Mouse (Mus musculus): Measurements from ENCODE around the gene Heatr5a.

Gene Heatr5a

DNA sequence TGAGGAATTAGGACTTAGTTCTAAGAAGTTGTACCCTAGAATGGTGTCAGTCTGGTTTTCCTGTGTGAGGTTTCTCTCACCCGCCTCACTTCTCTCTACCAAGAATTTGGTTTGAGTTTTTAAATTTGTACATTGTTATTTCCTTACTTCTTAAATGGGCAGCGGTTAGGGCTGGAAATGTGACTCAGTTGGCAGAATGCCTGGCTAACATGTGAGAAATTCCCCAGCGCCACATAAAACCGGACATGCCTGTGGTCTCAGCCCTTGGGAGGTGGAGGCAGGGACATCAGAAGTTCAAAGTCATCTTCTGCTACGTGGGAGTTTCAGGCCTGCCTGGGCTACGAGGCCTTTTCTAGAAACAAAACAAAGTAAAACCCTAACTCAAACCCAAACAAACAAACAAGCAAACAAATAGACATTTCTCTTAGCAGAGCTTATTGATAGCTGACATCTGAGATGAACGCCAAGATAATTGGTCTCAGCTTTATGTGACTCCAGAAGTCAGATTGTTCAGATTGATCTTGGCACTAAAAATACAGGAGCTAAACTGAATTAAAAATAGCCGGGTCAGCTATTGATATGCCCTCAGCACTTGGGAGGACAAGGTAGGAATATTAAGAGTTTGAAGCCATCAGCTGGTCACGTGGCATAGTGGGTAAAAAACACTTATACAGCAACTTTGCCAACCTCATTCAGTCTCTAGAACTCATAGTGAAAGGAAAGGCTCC is 123.0 kb downstream of the Heatr5a start:
- DNase-seq (ENCODE audit: low spot score in 2 of 2), result no peak

DNA sequence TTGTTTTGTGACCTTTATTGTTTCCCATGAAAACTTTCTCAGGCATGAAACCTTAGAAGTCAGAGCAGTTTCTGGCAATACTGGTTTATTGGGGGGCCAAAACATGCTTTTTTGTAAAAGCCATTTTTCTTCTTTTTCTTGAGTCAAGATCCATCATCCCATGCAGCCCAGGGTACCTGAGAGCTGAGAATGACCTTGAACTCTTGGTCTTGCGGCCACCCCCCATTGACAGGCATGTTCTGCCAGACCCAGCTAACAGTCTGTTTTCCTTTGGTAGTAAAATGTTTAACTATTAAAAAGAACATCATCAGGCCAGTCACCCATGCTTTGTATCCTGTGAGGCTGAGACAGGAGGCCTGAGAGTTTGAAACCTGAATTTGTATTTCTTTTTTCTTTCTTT is 125.9 kb downstream of the Heatr5a start:
- DNase-seq (ENCODE audit: low spot score in 2 of 2), result no peak

GRCm38 (mm10) chr12:51844771-51845256 is 126.3 kb downstream of the Heatr5a start:
- peak; percentile 83 to 87 for DNase-seq (ENCODE audit: low spot score in 2 of 2)

GRCm38 (mm10) chr12:51843576-51844520 is 127.3 kb downstream of the Heatr5a start:
- no peak for DNase-seq (ENCODE audit: low spot score in 2 of 2)

DNA sequence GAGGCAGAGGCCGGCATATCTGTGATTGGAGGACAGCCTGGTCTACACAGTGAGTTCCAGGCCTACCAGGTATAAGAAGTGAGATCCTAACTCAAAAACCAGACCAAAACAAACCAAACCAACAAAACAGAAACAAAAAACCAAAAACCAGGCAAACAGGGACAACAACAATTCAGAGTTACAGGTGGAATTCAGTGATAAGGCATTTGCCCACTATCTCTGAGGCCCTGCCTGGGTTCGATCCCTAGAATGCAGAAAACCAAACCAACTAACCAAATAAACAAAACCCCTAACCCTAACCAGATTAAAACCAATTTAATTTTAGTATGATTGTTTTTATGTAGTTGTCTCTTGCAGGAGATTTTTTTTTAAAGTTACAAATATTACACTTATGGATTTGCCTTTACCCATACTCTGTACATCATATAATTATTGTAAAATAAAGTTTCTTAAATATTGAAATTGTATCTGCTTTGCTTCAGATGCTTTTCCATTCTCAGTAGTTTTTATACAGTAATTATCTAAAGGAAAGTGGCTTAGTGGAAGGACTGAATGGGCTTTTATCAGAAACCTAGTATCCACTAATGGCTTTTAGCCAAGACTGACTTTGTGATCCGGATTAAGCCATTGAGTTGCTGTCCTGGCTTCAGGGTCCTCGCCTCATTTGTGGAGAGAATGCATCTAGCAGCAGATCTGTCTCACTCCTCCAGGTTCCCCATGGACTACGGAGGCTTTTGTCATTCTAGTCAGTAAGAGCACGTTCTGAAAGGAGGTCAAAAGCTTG is 128.8 kb downstream of the Heatr5a start:
- no peak for DNase-seq (ENCODE audit: low spot score in 2 of 2)

GRCm38 (mm10) chr12:51839856-51840255 is 131.3 kb downstream of the Heatr5a start:
- no peak for DNase-seq (ENCODE audit: low spot score in 2 of 2)

- DNase-seq (ENCODE audit: low spot score in 2 of 2), result no peak
These were observed 135.9 kb downstream of the Heatr5a start for GRCm38 (mm10) chr12:51835219-51835618.

DNA sequence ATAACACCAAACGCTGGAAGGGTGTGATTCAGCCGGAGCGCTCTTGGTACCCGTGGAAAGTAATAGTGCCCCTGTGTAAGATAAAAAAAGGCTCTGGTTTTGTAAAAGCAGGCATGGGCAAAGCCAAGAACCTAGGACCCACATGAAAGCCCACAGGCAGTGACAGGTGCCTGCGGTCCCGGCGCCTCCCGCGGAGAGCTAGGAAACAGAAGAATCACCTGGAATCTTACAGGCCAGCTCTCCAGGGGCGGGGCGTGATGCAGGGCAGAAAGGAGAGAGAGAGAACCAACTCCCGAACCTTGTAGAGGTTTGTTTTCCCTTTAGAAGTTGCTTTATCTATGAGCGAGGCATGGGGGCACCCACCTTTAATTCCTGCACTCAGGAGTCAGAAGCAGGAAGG is 139.2 kb downstream of the Heatr5a start:
- DNase-seq (ENCODE audit: low spot score in 2 of 2), result no peak

- DNase-seq (ENCODE audit: low spot score in 2 of 2), result no peak
These were observed 139.8 kb downstream of the Heatr5a start for GRCm38 (mm10) chr12:51831296-51831695.

GRCm38 (mm10) chr12:51830671-51831070 is 140.4 kb downstream of the Heatr5a start:
- no peak for DNase-seq (ENCODE audit: low spot score in 2 of 2)

DNA sequence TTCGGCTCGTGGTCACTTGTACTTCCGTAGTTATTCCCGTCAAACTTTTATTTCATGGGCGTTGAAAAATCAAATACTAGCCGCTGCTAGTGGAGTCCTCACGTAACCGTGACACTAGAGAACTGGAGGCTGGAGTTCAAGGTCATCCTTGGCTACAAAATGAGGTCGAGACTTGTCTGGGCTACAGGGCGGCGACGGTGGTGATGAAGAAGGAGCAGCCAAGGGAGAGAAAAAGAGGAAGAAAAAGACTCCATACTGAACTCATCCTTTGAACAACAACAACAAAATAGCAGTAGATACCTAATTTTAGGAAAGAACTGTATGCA is 141.1 kb downstream of the Heatr5a start:
- no peak for DNase-seq (ENCODE audit: low spot score in 2 of 2)

GRCm38 (mm10) chr12:51829290-51830076 is 141.6 kb downstream of the Heatr5a start, which contains the start of gene Hectd1:
Hectd1 (minus strand) TSS chr12:51829536.
- DNase-seq (ENCODE audit: low spot score in 2 of 2), result peak; percentile 68 to 71

GRCm38 (mm10) chr12:51828716-51829289 is 142.3 kb downstream of the Heatr5a start:
- DNase-seq (ENCODE audit: low spot score in 2 of 2), result peak; percentile 9 to 19

DNA sequence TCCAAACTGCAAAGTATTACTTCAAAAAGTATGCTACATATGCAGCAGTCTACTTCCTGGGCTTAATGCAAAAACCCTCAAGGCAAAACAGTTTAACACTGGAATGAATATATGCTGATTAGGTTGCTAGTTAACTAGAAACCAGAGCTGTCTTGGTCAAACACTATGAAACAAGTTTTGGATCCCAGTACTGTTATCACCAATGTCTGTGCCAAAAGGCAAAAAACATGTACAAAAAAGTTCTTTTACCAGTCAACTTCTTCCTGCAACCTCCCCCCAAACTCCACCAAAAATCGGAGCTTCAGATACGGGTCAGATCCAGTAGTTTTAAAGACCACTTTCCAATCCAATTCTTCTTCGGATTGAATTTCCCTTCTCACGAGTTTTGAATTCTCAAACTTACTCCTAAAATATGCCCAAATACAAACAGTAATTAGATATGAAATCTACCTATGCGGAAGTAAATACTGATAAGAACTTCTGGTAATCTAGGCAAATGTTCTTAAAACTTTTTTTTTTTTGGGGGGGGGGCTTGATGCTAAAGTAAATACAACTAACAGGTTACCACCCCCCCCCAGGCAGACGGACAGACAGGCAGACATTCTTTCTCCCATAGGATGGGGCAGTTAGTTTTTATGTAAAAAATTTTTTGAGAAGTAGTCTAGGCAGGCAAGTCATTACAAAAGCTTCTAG is 143.0 kb downstream of the Heatr5a start:
- DNase-seq (ENCODE audit: low spot score in 2 of 2), result no peak

All from right cerebral cortex, postnatal 36 days (tissue).